Mouse (Mus musculus) kidney, postnatal 0 days (tissue): ENCODE measurements around the gene S1pr3. TPM values are rescaled to one million over a fixed set of nuclear protein-coding genes. Genes with fewer than 3 reads are reported as not detected.

Source experiments
- ATAC-seq: fragments of 200-750 bp; cut with Nextera tagmentation; replicated peaks from 2 replicates; pipeline ENCODE4 v1.8.0; 2017; ENCODE audit warnings: low read depth, moderate number of reproducible peaks, moderate TSS enrichment, moderate library complexity; ENCODE audit not compliant: low FRiP score
- DNase-seq: peaks from one replicate; pipeline ENCODE4 v3.0.0-alpha.2; 2016; ENCODE audit warnings: low spot score
- H3K27ac ChIP-seq: fragments of 300-500 bp; sonication (generic); 2 replicates; pipeline ENCODE4 v1.5.1; 2014; ENCODE audit warnings: mild to moderate bottlenecking
- H3K27me3 ChIP-seq: fragments of 300-500 bp; sonication (generic); 2 replicates; pipeline ENCODE4 v1.6.1; 2014; ENCODE audit warnings: low read length, mixed read lengths; ENCODE audit not compliant: insufficient read depth
- H3K36me3 ChIP-seq: fragments of 300-500 bp; sonication (generic); 2 replicates; pipeline ENCODE4 v1.6.1; 2014; ENCODE audit warnings: low read length, mixed read lengths; ENCODE audit not compliant: insufficient read depth
- H3K4me1 ChIP-seq: fragments of 300-500 bp; sonication (generic); replicated peaks from 2 replicates; pipeline ENCODE4 v1.6.1; 2014; ENCODE audit warnings: antibody characterized with exemption, low read length, mixed read lengths; ENCODE audit not compliant: insufficient read depth
- H3K4me2 ChIP-seq: fragments of 300-500 bp; sonication (generic); 2 replicates; pipeline ENCODE4 v1.6.1; 2014; ENCODE audit warnings: mild to moderate bottlenecking, low read length, moderate library complexity, mixed read lengths
- H3K4me3 ChIP-seq: fragments of 300-500 bp; sonication (generic); replicated peaks from 2 replicates; pipeline ENCODE4 v1.5.1; 2014; ENCODE audit warnings: low read depth, low read length
- H3K9ac ChIP-seq: fragments of 300-500 bp; sonication (generic); 2 replicates; pipeline ENCODE4 v1.6.1; 2014; ENCODE audit warnings: low read depth, low read length
- H3K9me3 ChIP-seq: fragments of 300-500 bp; sonication (generic); replicated peaks from 2 replicates; pipeline ENCODE4 v1.6.1; 2016; ENCODE audit warnings: low read length, inconsistent platforms, mixed read lengths
- CTCF ChIP-seq: IDR thresholded peaks from 2 replicates; pipeline ENCODE4 v1.5.1; 2016; ENCODE audit warnings: antibody characterized with exemption, low read depth, mild to moderate bottlenecking, moderate library complexity
- WGBS: fragments of 180-500 bp; shearing (Covaris S2); extraction: QIAGEN DNeasy Blood & Tissue Kit; methylation state at CpG from one replicate; pipeline ENCODE4 v1.1.7; 2014; 5-methylcytosine and 5-hydroxymethylcytosine counted together
- polyA plus RNA-seq: library from polyadenylated mRNA; unstranded; fragments of >200 nt; fragmentation: Nextera tagmentation; extraction: Ambion mirVana; gene quantifications from 2 replicates; pipeline ENCODE4 v1.2.1, GENCODE M21; 2015

Gene S1pr3
- polyA plus RNA-seq = 36.7 and 37.5 TPM in 2 replicates

DNA sequence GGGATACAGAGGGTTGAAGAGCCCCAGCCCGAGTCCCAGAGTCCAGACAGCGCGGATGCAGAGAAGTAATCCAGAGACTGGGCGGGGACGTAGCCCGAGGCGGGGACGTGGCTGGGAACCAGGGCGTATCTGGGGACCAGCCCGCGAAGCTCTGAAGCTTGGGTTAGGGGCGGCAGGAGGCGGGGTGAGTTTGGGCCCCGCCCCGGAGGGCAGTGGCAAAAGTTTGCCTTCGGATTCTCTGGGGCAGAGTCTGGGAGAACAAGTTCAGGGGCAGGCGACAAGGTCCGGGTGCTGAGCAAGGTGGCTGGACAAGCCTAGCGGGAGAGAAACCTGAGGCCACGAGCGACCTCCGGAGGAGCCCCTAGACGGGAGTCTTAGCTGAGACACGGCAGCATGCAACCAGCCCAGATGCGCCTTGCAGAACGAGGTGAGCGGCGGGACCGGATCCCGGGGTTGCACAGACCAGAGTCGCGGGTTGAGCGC, at the start of gene S1pr3:
Gene S1pr3 (plus strand): TSS at position 121 of the 483 bp plus-strand sequence.
- Histone ChIP-seq H3K9me3 (no peaks in the 10 kb centered on the region), H3K9ac (peak within 1 kb of the TSS; percentile 72), H3K27me3 (no peaks in the 10 kb centered on the region), H3K4me1 (no peaks in the 10 kb centered on the region; the same call in 1 of the 2 replicates), H3K4me2 (peak within 1 kb of the TSS; percentile 68), H3K36me3 (no peaks in the 10 kb centered on the region), H3K4me3 (peak within 1 kb of the TSS; percentile 49), H3K27ac (peak within 1 kb of the TSS; percentile 51)
- DNase-seq = peak; percentile 88
- TF ChIP-seq CTCF = no peak; the same call in 1 of the 2 replicates
- ATAC-seq = peak; percentile 77
- WGBS = under 1% methylated on average over 33 of the region's 33 CpGs

DNA sequence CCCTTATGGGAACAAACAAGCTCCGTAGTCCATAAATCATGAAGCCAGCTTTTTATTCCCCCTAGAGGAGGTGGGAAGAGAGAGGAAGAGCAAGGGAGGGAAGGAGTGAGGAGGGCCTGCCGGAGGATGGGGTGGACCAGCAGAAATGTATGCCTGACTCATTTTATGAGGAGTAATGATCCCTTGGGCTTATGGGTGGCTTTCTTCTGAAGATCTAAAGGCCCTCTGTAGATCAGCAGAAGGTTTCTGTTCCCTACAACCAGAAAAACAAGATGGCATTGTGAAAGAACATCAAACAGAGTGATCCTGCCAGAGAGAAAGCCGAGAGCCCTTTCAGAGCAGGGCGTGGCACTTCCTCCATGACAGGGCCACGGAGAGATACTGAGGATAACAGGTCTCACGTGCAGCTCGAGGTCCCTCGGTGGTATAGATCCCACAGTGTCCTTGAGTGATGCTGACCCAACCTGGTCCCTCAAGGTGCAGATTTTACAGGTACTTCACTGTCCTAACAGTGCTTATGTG, 47.9 kb upstream of the S1pr3 start:
- no peak for DNase-seq

DNA sequence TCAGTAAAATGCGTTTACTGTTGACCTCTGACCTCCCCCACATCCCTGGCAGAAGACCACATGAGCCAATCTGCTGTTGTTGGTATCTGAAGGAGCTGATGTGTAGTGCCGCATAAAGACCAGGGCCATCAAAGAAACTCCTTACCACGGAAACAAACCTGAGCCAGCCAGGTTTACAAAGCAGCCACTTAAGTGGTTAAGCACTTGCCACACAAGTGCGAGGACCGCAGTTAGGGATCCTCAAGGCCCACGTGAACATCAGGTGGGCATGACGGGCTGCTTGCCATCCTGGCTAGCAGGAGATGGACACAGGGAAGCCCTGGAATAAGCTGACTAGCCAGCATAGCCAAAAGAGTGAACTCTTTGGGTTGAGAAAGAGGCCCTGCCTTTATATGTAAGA, 45.0 kb upstream of the S1pr3 start:
- Histone ChIP-seq H3K27me3 (no peaks in the 10 kb centered on the region), H3K27ac (no peak overlapping the region), H3K9me3 (no peaks in the 10 kb centered on the region), H3K9ac (no peak overlapping the region), H3K4me3 (no peak overlapping the region), H3K36me3 (no peaks in the 10 kb centered on the region), H3K4me1 (no peaks in the 10 kb centered on the region), H3K4me2 (no peak overlapping the region)
- DNase-seq (no peak), ATAC-seq (no peak)
- 75% methylated on average over 7 of the region's 7 CpGs for WGBS
- no peak for TF ChIP-seq CTCF

More for the DNA sequence above, 47.9 kb upstream of the S1pr3 start:
- H3K9ac ChIP-seq = no peak overlapping the region
- no peak overlapping the region for H3K4me2 ChIP-seq
- no peaks in the 10 kb centered on the region for H3K9me3 ChIP-seq
- WGBS = 61% methylated on average over 8 of the region's 8 CpGs
- H3K27ac ChIP-seq = no peak overlapping the region
- H3K4me3 ChIP-seq = no peak overlapping the region
- no peaks in the 10 kb centered on the region for H3K36me3 ChIP-seq
- no peak for TF ChIP-seq CTCF
- H3K27me3 ChIP-seq = no peaks in the 10 kb centered on the region
- ATAC-seq = no peak
- H3K4me1 ChIP-seq = no peaks in the 10 kb centered on the region

DNA sequence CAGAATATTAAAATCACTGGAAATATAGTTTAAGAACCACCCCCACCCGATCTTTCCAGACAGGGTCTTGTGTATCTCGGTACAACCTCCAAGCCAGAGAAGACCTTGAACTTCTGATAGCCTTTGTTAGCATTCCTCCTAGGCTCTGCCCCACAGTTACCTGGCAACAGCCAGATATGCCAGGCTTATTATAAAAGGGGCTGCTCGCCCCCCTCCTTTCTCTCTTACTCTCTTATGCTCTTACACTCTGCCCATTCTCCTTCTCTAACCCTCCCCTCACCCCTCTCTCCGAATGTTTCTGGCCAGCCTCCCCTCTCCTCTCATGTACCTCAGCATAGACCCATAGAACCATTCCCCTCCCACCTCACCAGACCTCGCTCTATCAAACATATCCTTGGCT, 44.5 kb upstream of the S1pr3 start:
- H3K27me3 ChIP-seq = no peaks in the 10 kb centered on the region
- H3K4me1 ChIP-seq = no peaks in the 10 kb centered on the region
- H3K27ac ChIP-seq = no peak overlapping the region
- H3K4me2 ChIP-seq = no peak overlapping the region
- no peak overlapping the region for H3K4me3 ChIP-seq
- ATAC-seq (no peak), DNase-seq (no peak)
- 76% methylated on average over 5 of the region's 5 CpGs for WGBS
- TF ChIP-seq CTCF = no peak
- no peak overlapping the region for H3K9ac ChIP-seq
- no peaks in the 10 kb centered on the region for H3K36me3 ChIP-seq
- H3K9me3 ChIP-seq = no peaks in the 10 kb centered on the region

GRCm38 (mm10) chr13:51365191-51365590, 43.2 kb upstream of the S1pr3 start:
- H3K36me3 ChIP-seq = no peaks in the 10 kb centered on the region
- DNase-seq (no peak), ATAC-seq (no peak)
- no peak overlapping the region for H3K4me3 ChIP-seq
- H3K27me3 ChIP-seq = no peaks in the 10 kb centered on the region
- no peak overlapping the region for H3K4me2 ChIP-seq
- no peak for TF ChIP-seq CTCF
- H3K27ac ChIP-seq = no peak overlapping the region
- no peak overlapping the region for H3K9ac ChIP-seq
- 83% methylated on average over 6 of the region's 6 CpGs for WGBS
- no peaks in the 10 kb centered on the region for H3K4me1 ChIP-seq
- no peaks in the 10 kb centered on the region for H3K9me3 ChIP-seq

- Histone ChIP-seq H3K9ac (no peak overlapping the region), H3K27me3 (no peaks in the 10 kb centered on the region), H3K27ac (no peak overlapping the region), H3K4me1 (no peaks in the 10 kb centered on the region), H3K4me3 (no peak overlapping the region), H3K4me2 (no peak overlapping the region), H3K36me3 (no peaks in the 10 kb centered on the region), H3K9me3 (no peaks in the 10 kb centered on the region)
- ATAC-seq = no peak
- no peak for DNase-seq
- WGBS = 71% methylated on average over 2 of the region's 2 CpGs
- TF ChIP-seq CTCF = no peak
These were observed 40.1 kb upstream of the S1pr3 start for GRCm38 (mm10) chr13:51368346-51368745.

- Histone ChIP-seq H3K4me3 (no peak overlapping the region), H3K4me1 (no peaks in the 10 kb centered on the region), H3K4me2 (no peak overlapping the region), H3K9ac (no peak overlapping the region), H3K9me3 (no peaks in the 10 kb centered on the region), H3K36me3 (no peaks in the 10 kb centered on the region), H3K27me3 (no peaks in the 10 kb centered on the region), H3K27ac (no peak overlapping the region)
- WGBS = 89% methylated on average over 3 of the region's 3 CpGs
- ATAC-seq (no peak), DNase-seq (no peak)
- TF ChIP-seq CTCF = no peak
These were observed 39.1 kb upstream of the S1pr3 start for GRCm38 (mm10) chr13:51369354-51369753.
